Mouse (Mus musculus): ENCODE measurements around the gene Spock2. TPM values are rescaled to one million over a fixed set of nuclear protein-coding genes. Genes with fewer than 3 reads are reported as not detected.

The Spock2 gene
- polyA plus RNA-seq, 1 experiment from 2014 or later = 0.09 TPM

DNA sequence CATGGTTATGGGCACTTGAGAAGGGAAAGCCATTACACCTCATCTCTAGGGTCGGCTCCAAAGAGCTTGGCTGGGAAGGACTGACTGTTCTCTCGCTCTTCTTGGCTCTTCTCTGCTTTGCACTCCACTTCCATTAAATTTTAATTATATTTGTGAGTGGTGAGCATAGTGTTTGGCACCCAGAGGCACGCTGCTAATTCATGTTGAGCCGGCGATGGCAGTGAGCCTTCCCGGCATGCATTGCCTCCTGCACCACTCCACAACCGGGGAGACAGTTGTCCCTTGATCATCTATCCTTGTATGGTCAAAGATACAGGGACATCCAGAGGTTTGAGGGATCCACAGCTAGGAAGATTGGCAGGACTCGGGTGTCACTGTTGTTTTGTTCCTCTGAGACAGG, 4.0 kb downstream of the Spock2 start:
- DNase-seq = no peak
- Histone ChIP-seq H3K36me3 (replicated peaks; ENCODE audit: insufficient read depth, low read length) (no peaks in the 10 kb centered on the region), H3K27me3 (ENCODE audit: insufficient read depth, low read length) (peaks cover 48% of the 10 kb centered on the region), H3K9ac (replicated peaks) (no peak overlapping the region), H3K4me2 (ENCODE audit: low read depth, low read length) (no peak overlapping the region), H3K9me3 (ENCODE audit: low read length) (no peaks in the 10 kb centered on the region), H3K27ac (ENCODE audit: low read depth) (no peak overlapping the region), H3K4me1 (ENCODE audit: insufficient read depth) (peaks cover 12% of the 10 kb centered on the region; the same call in 1 of the 2 replicates), H3K4me3 (ENCODE audit: low read depth, low read length) (no peak overlapping the region)
- no peak for TF ChIP-seq CTCF (IDR thresholded peaks at IDR 0.05; ENCODE audit: low read depth)
- TF ChIP-seq EP300 (IDR thresholded peaks at IDR 0.05; ENCODE audit: low read depth) = no peak
- ATAC-seq = no peak
- 75% methylated on average over 8 of the region's 8 CpGs for WGBS (ENCODE audit: insufficient replicate concordance)

DNA sequence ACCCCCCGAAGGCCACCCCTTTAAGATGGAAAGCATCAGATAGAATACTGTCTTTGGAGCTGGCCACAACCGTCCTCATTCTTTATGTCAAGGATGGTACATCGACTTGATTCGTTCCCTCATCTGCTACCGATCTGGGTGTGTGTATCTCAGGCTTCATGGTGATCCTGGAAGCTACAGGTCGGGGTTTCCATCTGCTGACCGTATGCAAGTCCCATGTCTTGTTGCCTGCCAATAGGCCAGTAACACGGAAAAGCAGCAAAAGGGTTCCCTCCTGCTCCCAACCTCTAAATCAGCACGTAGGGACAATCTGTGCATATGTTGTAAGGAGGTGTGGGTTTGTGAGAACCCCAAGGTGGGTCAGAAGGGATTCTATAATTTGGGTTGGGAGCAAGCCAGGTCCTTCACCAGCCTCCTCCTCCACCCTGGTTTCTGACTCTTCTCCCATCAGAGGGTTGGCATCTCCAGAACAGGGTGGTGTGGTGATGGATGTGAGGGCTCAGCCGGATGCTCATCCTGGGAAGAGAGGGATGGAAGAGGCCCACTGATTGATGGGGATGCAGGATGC, 5.0 kb downstream of the Spock2 start:
- Histone ChIP-seq H3K36me3 (replicated peaks; ENCODE audit: insufficient read depth, low read length) (no peaks in the 10 kb centered on the region), H3K9ac (replicated peaks) (no peak overlapping the region), H3K27ac (ENCODE audit: low read depth) (no peak overlapping the region), H3K4me3 (ENCODE audit: low read depth, low read length) (no peak overlapping the region), H3K4me1 (ENCODE audit: insufficient read depth) (peaks cover 14% of the 10 kb centered on the region; the same call in 1 of the 2 replicates), H3K4me2 (ENCODE audit: low read depth, low read length) (no peak overlapping the region), H3K27me3 (ENCODE audit: insufficient read depth, low read length) (peaks cover 44% of the 10 kb centered on the region), H3K9me3 (ENCODE audit: low read length) (no peaks in the 10 kb centered on the region)
- TF ChIP-seq CTCF (IDR thresholded peaks at IDR 0.05; ENCODE audit: low read depth) (no peak), EP300 (IDR thresholded peaks at IDR 0.05; ENCODE audit: low read depth) (no peak)
- DNase-seq (no peak), ATAC-seq (no peak)
- WGBS (ENCODE audit: insufficient replicate concordance) = 79% methylated on average over 10 of the region's 10 CpGs

DNA sequence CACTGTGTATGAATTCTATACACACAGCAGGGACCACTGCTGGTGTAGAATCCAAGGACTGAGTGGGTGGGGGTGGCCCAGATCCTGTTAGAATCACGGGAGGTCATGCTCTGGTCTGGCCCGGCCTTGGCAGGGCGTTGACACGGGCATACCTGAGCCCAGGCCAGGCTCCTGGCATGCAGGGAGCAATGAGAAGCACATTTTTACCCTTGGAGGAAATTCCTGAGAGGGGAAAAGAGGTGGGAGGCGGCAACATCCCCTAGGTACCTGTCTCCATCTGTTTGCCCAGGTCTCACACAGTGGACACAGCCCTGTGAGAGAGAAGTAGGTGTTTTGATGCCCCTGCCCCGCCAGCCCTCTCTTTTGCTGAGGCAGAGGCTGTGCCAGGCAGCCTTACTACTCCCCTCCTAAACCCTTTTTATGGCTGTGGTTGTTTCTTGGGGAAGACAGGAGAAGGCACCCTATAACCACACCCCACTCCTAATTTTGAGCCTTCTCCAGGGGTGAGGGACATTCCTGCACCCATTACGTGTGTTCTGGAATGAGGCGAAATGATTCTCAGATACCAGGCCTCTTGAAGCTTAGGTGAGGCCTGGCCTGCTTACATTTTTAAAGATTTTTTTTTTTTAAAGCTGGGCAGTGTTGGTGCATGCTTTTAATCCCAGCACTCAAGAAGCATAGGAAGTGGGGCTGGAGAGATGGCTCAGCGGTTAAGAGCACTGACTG, 8.1 kb downstream of the Spock2 start:
- 82% methylated on average over 9 of the region's 9 CpGs for WGBS (ENCODE audit: insufficient replicate concordance)
- Histone ChIP-seq H3K36me3 (replicated peaks; ENCODE audit: insufficient read depth, low read length) (no peaks in the 10 kb centered on the region), H3K4me1 (ENCODE audit: insufficient read depth) (peaks cover 2% of the 10 kb centered on the region; the same call in 1 of the 2 replicates), H3K9ac (replicated peaks) (no peak overlapping the region), H3K27ac (ENCODE audit: low read depth) (no peak overlapping the region), H3K27me3 (ENCODE audit: insufficient read depth, low read length) (peaks cover 17% of the 10 kb centered on the region), H3K4me2 (ENCODE audit: low read depth, low read length) (no peak overlapping the region), H3K4me3 (ENCODE audit: low read depth, low read length) (no peak overlapping the region), H3K9me3 (ENCODE audit: low read length) (no peaks in the 10 kb centered on the region)
- no peak for ATAC-seq
- TF ChIP-seq CTCF (IDR thresholded peaks at IDR 0.05; ENCODE audit: low read depth) = no peak
- TF ChIP-seq EP300 (IDR thresholded peaks at IDR 0.05; ENCODE audit: low read depth) = no peak
- DNase-seq = no peak

DNA sequence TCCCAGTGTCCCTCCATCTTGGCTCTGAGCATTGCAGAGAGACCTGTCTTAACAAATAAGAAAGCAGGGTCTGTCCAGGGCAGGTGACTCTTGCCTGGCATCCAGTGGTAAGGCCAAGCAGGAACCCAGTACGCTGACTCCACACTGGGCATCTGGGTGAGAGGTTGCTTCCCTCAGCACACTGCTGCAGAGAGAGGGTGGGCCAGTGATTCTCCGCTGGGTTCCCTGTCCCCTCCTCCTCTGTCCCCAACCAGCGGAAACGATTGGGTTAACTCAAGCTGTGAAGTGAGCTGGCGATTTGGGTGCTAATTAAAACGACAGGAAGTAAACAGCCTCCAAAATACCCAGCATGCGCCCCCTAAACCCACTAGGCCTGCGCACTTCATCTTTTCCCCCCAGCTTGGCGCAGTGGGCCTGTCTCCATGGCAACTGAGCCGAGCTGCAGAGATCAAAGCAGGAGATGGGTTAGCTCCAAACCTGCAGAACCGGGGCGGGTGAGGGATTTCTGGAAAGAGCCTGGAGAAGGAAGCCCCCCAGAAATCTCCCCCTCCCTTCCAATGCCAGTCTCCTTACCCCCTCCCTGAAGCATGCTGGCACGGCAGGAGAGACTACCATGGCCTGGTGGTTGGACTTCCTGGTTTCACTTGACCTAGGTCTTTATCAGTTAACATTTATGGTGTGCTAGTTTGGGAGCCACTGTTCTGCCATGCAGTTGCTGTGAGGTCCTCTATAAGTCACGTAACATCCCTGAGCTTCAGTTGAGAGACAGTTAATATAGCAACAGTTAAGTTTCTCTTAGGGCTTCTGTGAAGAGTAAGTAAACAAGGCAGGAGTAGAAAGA, 9.5 kb downstream of the Spock2 start:
- TF ChIP-seq CTCF (IDR thresholded peaks at IDR 0.05; ENCODE audit: low read depth) = no peak
- no peak for TF ChIP-seq EP300 (IDR thresholded peaks at IDR 0.05; ENCODE audit: low read depth)
- H3K4me2 ChIP-seq (ENCODE audit: low read depth, low read length) = no peak overlapping the region
- H3K4me1 ChIP-seq (ENCODE audit: insufficient read depth) = peaks cover 2% of the 10 kb centered on the region; the same call in 1 of the 2 replicates
- ATAC-seq (no peak), DNase-seq (no peak)
- H3K27ac ChIP-seq (ENCODE audit: low read depth) = no peak overlapping the region
- no peaks in the 10 kb centered on the region for H3K9me3 ChIP-seq (ENCODE audit: low read length)
- 14% methylated on average over 14 of the region's 14 CpGs for WGBS (ENCODE audit: insufficient replicate concordance)
- no peak overlapping the region for H3K9ac ChIP-seq (replicated peaks)
- no peaks in the 10 kb centered on the region for H3K36me3 ChIP-seq (replicated peaks; ENCODE audit: insufficient read depth, low read length)
- peaks cover 11% of the 10 kb centered on the region; the same call in 1 of the 2 replicates for H3K27me3 ChIP-seq (ENCODE audit: insufficient read depth, low read length)
- no peak overlapping the region for H3K4me3 ChIP-seq (ENCODE audit: low read depth, low read length)

DNA sequence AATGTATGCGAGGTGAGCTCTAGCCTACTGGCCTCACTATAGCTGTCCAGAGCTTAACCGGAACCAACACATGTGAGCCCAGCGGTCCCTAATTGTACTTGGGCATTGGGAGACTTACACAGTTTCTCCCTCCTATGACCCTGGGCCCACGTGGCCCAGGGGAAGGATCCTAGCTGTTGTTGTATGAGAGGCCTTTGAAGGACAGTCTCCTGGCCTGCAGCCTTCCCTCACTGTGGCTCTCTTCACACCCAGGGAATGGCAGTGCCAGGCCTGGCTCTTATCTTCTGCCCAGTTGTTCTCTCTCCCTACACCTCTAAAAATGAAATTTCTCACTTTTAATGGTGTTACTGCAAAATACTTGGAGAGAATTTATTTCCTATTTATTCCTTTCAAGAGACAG, 11.0 kb downstream of the Spock2 start:
- no peak overlapping the region for H3K9ac ChIP-seq (replicated peaks)
- H3K36me3 ChIP-seq (replicated peaks; ENCODE audit: insufficient read depth, low read length) = no peaks in the 10 kb centered on the region
- 79% methylated on average over 4 of the region's 4 CpGs for WGBS (ENCODE audit: insufficient replicate concordance)
- no peak for ATAC-seq
- no peaks in the 10 kb centered on the region for H3K9me3 ChIP-seq (ENCODE audit: low read length)
- peaks cover 2% of the 10 kb centered on the region; the same call in 1 of the 2 replicates for H3K4me1 ChIP-seq (ENCODE audit: insufficient read depth)
- TF ChIP-seq EP300 (IDR thresholded peaks at IDR 0.05; ENCODE audit: low read depth) = no peak
- TF ChIP-seq CTCF (IDR thresholded peaks at IDR 0.05; ENCODE audit: low read depth) = no peak
- no peak overlapping the region for H3K4me3 ChIP-seq (ENCODE audit: low read depth, low read length)
- no peak overlapping the region for H3K4me2 ChIP-seq (ENCODE audit: low read depth, low read length)
- peaks cover 6% of the 10 kb centered on the region; the same call in 1 of the 2 replicates for H3K27me3 ChIP-seq (ENCODE audit: insufficient read depth, low read length)
- no peak for DNase-seq
- no peak overlapping the region for H3K27ac ChIP-seq (ENCODE audit: low read depth)

DNA sequence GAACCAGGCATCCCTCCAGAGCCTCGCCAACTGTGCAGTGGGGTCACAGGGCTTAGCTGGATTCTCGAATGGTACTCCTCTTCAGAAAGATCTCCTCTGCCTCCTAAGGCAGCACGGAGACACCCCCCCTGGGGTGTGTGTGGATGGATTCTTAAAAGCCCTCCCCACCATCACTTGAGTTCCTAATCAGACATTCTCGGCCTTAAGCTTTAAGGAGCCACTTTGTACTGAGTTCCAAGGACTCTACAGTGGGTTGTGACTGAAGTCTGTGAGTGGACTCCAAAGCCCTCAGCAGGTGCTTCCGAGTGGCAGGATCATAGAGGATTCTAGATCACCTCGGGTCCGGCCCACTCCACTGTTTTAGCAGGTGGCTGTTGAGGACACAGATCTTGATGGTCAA, 12.4 kb downstream of the Spock2 start:
- DNase-seq (no peak), ATAC-seq (no peak)
- no peaks in the 10 kb centered on the region for H3K36me3 ChIP-seq (replicated peaks; ENCODE audit: insufficient read depth, low read length)
- no peak overlapping the region for H3K4me3 ChIP-seq (ENCODE audit: low read depth, low read length)
- TF ChIP-seq CTCF (IDR thresholded peaks at IDR 0.05; ENCODE audit: low read depth) (no peak), EP300 (IDR thresholded peaks at IDR 0.05; ENCODE audit: low read depth) (no peak)
- no peak overlapping the region for H3K9ac ChIP-seq (replicated peaks)
- H3K4me1 ChIP-seq (ENCODE audit: insufficient read depth) = peaks cover 2% of the 10 kb centered on the region; the same call in 1 of the 2 replicates
- H3K27me3 ChIP-seq (ENCODE audit: insufficient read depth, low read length) = peaks cover 6% of the 10 kb centered on the region; the same call in 1 of the 2 replicates
- no peaks in the 10 kb centered on the region for H3K9me3 ChIP-seq (ENCODE audit: low read length)
- 66% methylated on average over 7 of the region's 7 CpGs for WGBS (ENCODE audit: insufficient replicate concordance)
- no peak overlapping the region for H3K27ac ChIP-seq (ENCODE audit: low read depth)
- no peak overlapping the region for H3K4me2 ChIP-seq (ENCODE audit: low read depth, low read length)
